Mouse (Mus musculus) limb, embryonic 15.5 days (tissue): Measurements from ENCODE around the gene Caln1. TPM values are rescaled to one million over a fixed set of nuclear protein-coding genes. Genes with fewer than 3 reads are reported as not detected.

ENCODE experiments used
- ATAC-seq: fragments of 200-750 bp; cut with Nextera tagmentation; 2 replicates; pipeline ENCODE4 v1.8.0; 2017; ENCODE audit warnings: low read depth, moderate TSS enrichment; ENCODE audit not compliant: insufficient number of reproducible peaks, low FRiP score, low TSS enrichment
- H3K27ac ChIP-seq: fragments of 300-500 bp; sonication (generic); 2 replicates; pipeline ENCODE4 v1.5.1; 2015; ENCODE audit warnings: moderate library complexity, mild to moderate bottlenecking, inconsistent platforms
- H3K27me3 ChIP-seq: fragments of 300-500 bp; sonication (generic); 2 replicates; pipeline ENCODE4 v1.6.1; 2015; ENCODE audit warnings: inconsistent platforms
- H3K36me3 ChIP-seq: fragments of 300-500 bp; sonication (generic); 2 replicates; pipeline ENCODE4 v1.6.1; 2015; ENCODE audit warnings: inconsistent platforms
- H3K4me1 ChIP-seq: fragments of 300-500 bp; sonication (generic); 2 replicates; pipeline ENCODE4 v1.6.1; 2015; ENCODE audit warnings: inconsistent platforms
- H3K4me2 ChIP-seq: fragments of 300-500 bp; sonication (generic); 2 replicates; pipeline ENCODE4 v1.6.1; 2015; ENCODE audit warnings: mild to moderate bottlenecking, inconsistent platforms
- H3K4me3 ChIP-seq: fragments of 300-500 bp; sonication (generic); 2 replicates; pipeline ENCODE4 v1.5.1; 2015; ENCODE audit warnings: mild to moderate bottlenecking, inconsistent platforms
- H3K9ac ChIP-seq: fragments of 300-500 bp; sonication (generic); 2 replicates; pipeline ENCODE4 v1.6.1; 2015; ENCODE audit warnings: inconsistent platforms
- H3K9me3 ChIP-seq: fragments of 300-500 bp; sonication (generic); 2 replicates; pipeline ENCODE4 v1.6.1; 2016; ENCODE audit warnings: inconsistent platforms
- whole genome bisulfite sequencing: fragments of 180-500 bp; shearing (Covaris S2); methylation state at CpG from one replicate; pipeline ENCODE4 v1.1.7; 2015; 5-methylcytosine and 5-hydroxymethylcytosine counted together
- polyA plus RNA-seq: library from polyadenylated mRNA; unstranded; fragments of >200 nt; fragmentation: Nextera tagmentation; extraction: Ambion mirVana; gene quantifications from 2 replicates; pipeline ENCODE4 v1.2.1, GENCODE M21; 2015

Gene Caln1
- polyA plus RNA-seq, 1 experiment from 2014 or later, result 2.1 TPM

GRCm38 (mm10) chr5:130400136-130400917 lies 31.1 kb downstream of the Caln1 start:
- Histone ChIP-seq H3K27ac (no peak overlapping the region), H3K9me3 (no peaks in the 10 kb centered on the region), H3K4me1 (no peaks in the 10 kb centered on the region), H3K27me3 (no peaks in the 10 kb centered on the region), H3K4me2 (no peak overlapping the region), H3K36me3 (no peaks in the 10 kb centered on the region), H3K9ac (no peak overlapping the region), H3K4me3 (no peak overlapping the region)
- 89% methylated on average over 8 of the region's 8 CpGs for WGBS
- ATAC-seq, result no peak

GRCm38 (mm10) chr5:130405201-130405600 lies 35.9 kb downstream of the Caln1 start:
- Histone ChIP-seq H3K9ac (no peak overlapping the region), H3K4me1 (no peaks in the 10 kb centered on the region), H3K27ac (no peak overlapping the region), H3K4me2 (no peak overlapping the region), H3K36me3 (no peaks in the 10 kb centered on the region), H3K4me3 (no peak overlapping the region), H3K9me3 (no peaks in the 10 kb centered on the region), H3K27me3 (no peaks in the 10 kb centered on the region)
- no peak for ATAC-seq
- 23% methylated on average over 1 of the region's 1 CpGs for WGBS

GRCm38 (mm10) chr5:130409706-130410105 lies 40.5 kb downstream of the Caln1 start:
- Histone ChIP-seq H3K4me1 (no peaks in the 10 kb centered on the region), H3K27ac (no peak overlapping the region), H3K9ac (no peak overlapping the region), H3K36me3 (no peaks in the 10 kb centered on the region), H3K4me2 (no peak overlapping the region), H3K4me3 (no peak overlapping the region), H3K9me3 (peaks cover 3% of the 10 kb centered on the region; the same call in 1 of the 2 replicates), H3K27me3 (no peaks in the 10 kb centered on the region)
- 78% methylated on average over 6 of the region's 6 CpGs for WGBS
- ATAC-seq, result no peak

GRCm38 (mm10) chr5:130411516-130411915 lies 42.3 kb downstream of the Caln1 start:
- H3K4me3 ChIP-seq, result no peak overlapping the region
- no peak overlapping the region for H3K4me2 ChIP-seq
- no peak overlapping the region for H3K27ac ChIP-seq
- 89% methylated on average over 17 of the region's 17 CpGs for WGBS
- no peak overlapping the region for H3K9ac ChIP-seq
- no peaks in the 10 kb centered on the region for H3K4me1 ChIP-seq
- peaks cover 3% of the 10 kb centered on the region; the same call in 1 of the 2 replicates for H3K9me3 ChIP-seq
- ATAC-seq, result no peak
- no peaks in the 10 kb centered on the region for H3K27me3 ChIP-seq
- H3K36me3 ChIP-seq, result no peaks in the 10 kb centered on the region

GRCm38 (mm10) chr5:130447438-130447837 lies 78.2 kb downstream of the Caln1 start:
- Histone ChIP-seq H3K4me2 (no peak overlapping the region), H3K27ac (no peak overlapping the region), H3K27me3 (peaks cover 56% of the 10 kb centered on the region), H3K4me3 (no peak overlapping the region), H3K36me3 (no peaks in the 10 kb centered on the region), H3K4me1 (peaks cover 19% of the 10 kb centered on the region), H3K9ac (no peak overlapping the region), H3K9me3 (no peaks in the 10 kb centered on the region)
- WGBS, result 45% methylated on average over 6 of the region's 6 CpGs
- ATAC-seq, result no peak

- no peaks in the 10 kb centered on the region for H3K9me3 ChIP-seq
- H3K9ac ChIP-seq, result 0 out of 2 replicates have a peak overlapping the region, but pooled peaks have one; percentile 10
- peaks cover 65% of the 10 kb centered on the region for H3K27me3 ChIP-seq
- peak overlapping the region; percentile 94 for H3K4me2 ChIP-seq
- peaks cover 19% of the 10 kb centered on the region for H3K4me1 ChIP-seq
- H3K27ac ChIP-seq, result no peak overlapping the region
- under 1% methylated on average over 20 of the region's 20 CpGs for WGBS
- H3K4me3 ChIP-seq, result peak overlapping the region; percentile 46
- no peak for ATAC-seq
- no peaks in the 10 kb centered on the region for H3K36me3 ChIP-seq
Measured at GRCm38 (mm10) chr5:130448491-130448890, 79.2 kb downstream of the Caln1 start.

- peaks cover 19% of the 10 kb centered on the region for H3K4me1 ChIP-seq
- H3K27ac ChIP-seq, result no peak overlapping the region
- ATAC-seq, result no peak
Measured at GRCm38 (mm10) chr5:130448931-130449856, 79.9 kb downstream of the Caln1 start.

GRCm38 (mm10) chr5:130450031-130450541 lies 80.8 kb downstream of the Caln1 start:
- no peak overlapping the region for H3K27ac ChIP-seq
- ATAC-seq, result no peak
- H3K4me1 ChIP-seq, result peaks cover 19% of the 10 kb centered on the region
- H3K27me3 ChIP-seq, result peaks cover 65% of the 10 kb centered on the region
- no peaks in the 10 kb centered on the region for H3K36me3 ChIP-seq
- 8% methylated on average over 14 of the region's 14 CpGs for WGBS
- peak overlapping the region; percentile 46 for H3K4me3 ChIP-seq
- no peaks in the 10 kb centered on the region for H3K9me3 ChIP-seq
- peak overlapping the region; percentile 94; the same call in 1 of the 2 replicates for H3K4me2 ChIP-seq
- H3K9ac ChIP-seq, result no peak overlapping the region

More at GRCm38 (mm10) chr5:130448931-130449856, 79.9 kb downstream of the Caln1 start:
- Histone ChIP-seq H3K4me2 (peak overlapping the region; percentile 94), H3K9ac (0 out of 2 replicates have a peak overlapping the region, but pooled peaks have one; percentile 10), H3K9me3 (no peaks in the 10 kb centered on the region), H3K4me3 (peak overlapping the region; percentile 46), H3K27me3 (peaks cover 65% of the 10 kb centered on the region), H3K36me3 (no peaks in the 10 kb centered on the region)
- WGBS, result 1% methylated on average over 62 of the region's 77 CpGs

- no peak for ATAC-seq
- Histone ChIP-seq H3K4me1 (no peaks in the 10 kb centered on the region), H3K4me3 (no peak overlapping the region), H3K27ac (no peak overlapping the region), H3K27me3 (0 out of 2 replicates have a peak, but pooled peaks cover 3% of the 10 kb centered on the region), H3K9me3 (no peaks in the 10 kb centered on the region), H3K36me3 (no peaks in the 10 kb centered on the region), H3K9ac (no peak overlapping the region), H3K4me2 (no peak overlapping the region)
- WGBS, result 84% methylated on average over 7 of the region's 7 CpGs
Measured at GRCm38 (mm10) chr5:130458076-130458475, 88.8 kb downstream of the Caln1 start.

- Histone ChIP-seq H3K36me3 (no peaks in the 10 kb centered on the region), H3K4me3 (no peak overlapping the region), H3K4me1 (no peaks in the 10 kb centered on the region), H3K9me3 (no peaks in the 10 kb centered on the region), H3K27me3 (no peaks in the 10 kb centered on the region), H3K27ac (no peak overlapping the region), H3K4me2 (no peak overlapping the region), H3K9ac (no peak overlapping the region)
- 70% methylated on average over 10 of the region's 10 CpGs for WGBS
- no peak for ATAC-seq
Measured at GRCm38 (mm10) chr5:130472209-130472608, 103.0 kb downstream of the Caln1 start.

GRCm38 (mm10) chr5:130474876-130475275 lies 105.6 kb downstream of the Caln1 start:
- WGBS, result 80% methylated on average over 6 of the region's 6 CpGs
- no peak for ATAC-seq
- H3K9ac ChIP-seq, result no peak overlapping the region
- H3K4me1 ChIP-seq, result no peaks in the 10 kb centered on the region
- no peaks in the 10 kb centered on the region for H3K27me3 ChIP-seq
- H3K4me3 ChIP-seq, result no peak overlapping the region
- H3K9me3 ChIP-seq, result no peaks in the 10 kb centered on the region
- H3K4me2 ChIP-seq, result no peak overlapping the region
- H3K36me3 ChIP-seq, result no peaks in the 10 kb centered on the region
- H3K27ac ChIP-seq, result no peak overlapping the region
